Mouse (Mus musculus): ENCODE data around the gene Cubn. TPM values are rescaled to one million over a fixed set of nuclear protein-coding genes. Genes with fewer than 3 reads are reported as not detected.

Gene Cubn
- polyA plus RNA-seq, 1 experiment, result 0.06 TPM

DNA sequence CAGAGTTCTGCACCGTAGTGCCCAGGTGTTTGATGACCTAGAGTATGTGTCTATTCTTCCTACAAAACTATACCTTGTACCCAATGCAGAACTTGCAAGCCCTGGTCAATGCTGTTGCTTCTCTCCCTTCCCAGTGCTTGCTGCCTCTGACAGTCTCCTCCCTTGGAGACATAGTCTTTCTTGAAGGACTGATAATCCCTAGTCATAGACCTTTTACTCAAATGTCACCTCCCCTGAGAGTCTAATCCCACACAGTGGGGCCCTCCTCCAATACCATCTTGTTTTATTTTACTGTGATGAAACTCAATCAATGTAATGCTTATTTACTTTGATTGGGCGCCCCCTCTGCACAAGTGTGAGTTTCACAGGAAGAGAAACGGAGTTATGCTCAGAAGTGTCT, 201.5 kb downstream of the Cubn start:
- H3K27ac ChIP-seq (ENCODE audit: insufficient read depth, low read length), result no peak overlapping the region
- no peak overlapping the region for H3K4me3 ChIP-seq (ENCODE audit: extremely low read depth, insufficient read depth, insufficient read length)
- 75% methylated on average over 3 of the region's 3 CpGs for WGBS
- TF ChIP-seq POLR2A (IDR thresholded peaks at IDR 0.05; ENCODE audit: low read depth, low read length) (no peak), CTCF (IDR thresholded peaks at IDR 0.05; ENCODE audit: extremely low read depth, insufficient read depth, insufficient read length, insufficient replicate concordance) (no peak)
- no peak for DNase-seq (ENCODE audit: low read depth in 1 of 2, low spot score in 2 of 2)
- H3K27me3 ChIP-seq (ENCODE audit: control insufficient read depth, insufficient read depth, low read length), result no peaks in the 10 kb centered on the region
- H3K4me1 ChIP-seq (ENCODE audit: control insufficient read depth, insufficient read depth, insufficient read length), result no peaks in the 10 kb centered on the region
- no peaks in the 10 kb centered on the region for H3K36me3 ChIP-seq (ENCODE audit: control insufficient read depth, insufficient read depth, low read length)

DNA sequence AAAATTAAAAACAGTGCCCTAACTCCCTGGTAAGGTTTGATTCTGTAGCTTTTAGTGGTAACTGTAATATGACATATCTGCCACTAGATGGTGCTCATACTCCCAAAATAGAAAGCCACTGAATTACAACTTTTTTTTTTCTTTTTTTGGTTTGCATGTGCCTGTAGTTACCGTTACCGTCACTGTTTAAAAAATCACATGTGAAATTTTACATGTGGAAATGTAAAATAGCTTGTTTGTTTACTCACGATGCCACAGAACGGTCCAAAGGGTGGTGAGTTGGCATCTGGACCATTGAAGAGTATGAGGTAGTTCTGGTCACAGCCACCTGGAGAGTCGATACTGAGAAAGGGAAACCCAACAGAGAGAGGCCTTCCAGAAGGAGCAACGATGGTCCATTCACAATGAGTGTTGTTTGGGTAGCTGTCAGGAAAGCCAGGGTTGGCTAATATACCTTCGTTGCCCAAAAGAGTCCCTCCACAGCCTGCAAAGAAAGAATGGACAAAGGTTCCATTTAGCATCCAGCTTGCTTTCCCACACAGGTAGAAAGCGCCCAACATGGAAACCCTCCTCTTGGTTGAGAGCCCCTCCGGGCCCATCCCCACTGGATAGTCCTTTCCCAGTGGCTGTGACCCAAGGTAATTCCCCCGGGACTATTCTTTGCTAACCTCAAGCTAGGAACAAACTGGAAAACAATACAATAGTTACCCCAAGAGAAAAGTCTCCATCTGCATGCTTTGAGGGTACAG, 213.3 kb downstream of the Cubn start:
- WGBS, result 60% methylated on average over 10 of the region's 10 CpGs
- Histone ChIP-seq H3K27me3 (ENCODE audit: control insufficient read depth, insufficient read depth, low read length) (no peaks in the 10 kb centered on the region), H3K4me1 (ENCODE audit: control insufficient read depth, insufficient read depth, insufficient read length) (no peaks in the 10 kb centered on the region), H3K4me3 (ENCODE audit: extremely low read depth, insufficient read depth, insufficient read length) (no peak overlapping the region), H3K27ac (ENCODE audit: insufficient read depth, low read length) (no peak overlapping the region), H3K36me3 (ENCODE audit: control insufficient read depth, insufficient read depth, low read length) (no peaks in the 10 kb centered on the region)
- no peak for DNase-seq (ENCODE audit: low read depth in 1 of 2, low spot score in 2 of 2)
- no peak for TF ChIP-seq POLR2A (IDR thresholded peaks at IDR 0.05; ENCODE audit: low read depth, low read length)
- no peak for TF ChIP-seq CTCF (IDR thresholded peaks at IDR 0.05; ENCODE audit: extremely low read depth, insufficient read depth, insufficient read length, insufficient replicate concordance)

GRCm38 (mm10) chr2:13275874-13276273, 215.7 kb downstream of the Cubn start:
- H3K27me3 ChIP-seq (ENCODE audit: control insufficient read depth, insufficient read depth, low read length), result no peaks in the 10 kb centered on the region
- peaks cover 1% of the 10 kb centered on the region; the same call in 1 of the 2 replicates for H3K4me1 ChIP-seq (ENCODE audit: control insufficient read depth, insufficient read depth, insufficient read length)
- no peaks in the 10 kb centered on the region for H3K36me3 ChIP-seq (ENCODE audit: control insufficient read depth, insufficient read depth, low read length)
- WGBS, result 85% methylated on average over 7 of the region's 7 CpGs
- no peak for DNase-seq (ENCODE audit: low read depth in 1 of 2, low spot score in 2 of 2)
- H3K4me3 ChIP-seq (ENCODE audit: extremely low read depth, insufficient read depth, insufficient read length), result no peak overlapping the region
- TF ChIP-seq CTCF (IDR thresholded peaks at IDR 0.05; ENCODE audit: extremely low read depth, insufficient read depth, insufficient read length, insufficient replicate concordance) (no peak), POLR2A (IDR thresholded peaks at IDR 0.05; ENCODE audit: low read depth, low read length) (no peak)
- no peak overlapping the region for H3K27ac ChIP-seq (ENCODE audit: insufficient read depth, low read length)

- H3K36me3 ChIP-seq (ENCODE audit: control insufficient read depth, insufficient read depth, low read length), result no peaks in the 10 kb centered on the region
- H3K4me1 ChIP-seq (ENCODE audit: control insufficient read depth, insufficient read depth, insufficient read length), result peaks cover 5% of the 10 kb centered on the region; the same call in 1 of the 2 replicates
- H3K27me3 ChIP-seq (ENCODE audit: control insufficient read depth, insufficient read depth, low read length), result no peaks in the 10 kb centered on the region
- H3K4me3 ChIP-seq (ENCODE audit: extremely low read depth, insufficient read depth, insufficient read length), result peak within 1 kb of the TSS; percentile 76
- under 1% methylated on average over 37 of the region's 37 CpGs for WGBS
- peak; percentile 89 to 95 for DNase-seq (ENCODE audit: low read depth in 1 of 2, low spot score in 2 of 2)
- peak; percentile 8; the same call in 1 of the 2 replicates for TF ChIP-seq POLR2A (IDR thresholded peaks at IDR 0.05; ENCODE audit: low read depth, low read length)
- TF ChIP-seq CTCF (IDR thresholded peaks at IDR 0.05; ENCODE audit: extremely low read depth, insufficient read depth, insufficient read length, insufficient replicate concordance), result no peak
- H3K27ac ChIP-seq (ENCODE audit: insufficient read depth, low read length), result peak within 1 kb of the TSS; percentile 34
Observed at GRCm38 (mm10) chr2:13271165-13271957, 220.3 kb downstream of the Cubn start, which contains the start of gene Rsu1. Gene Rsu1 (minus strand): TSS chr2:13271415.

GRCm38 (mm10) chr2:13270736-13271135, 220.9 kb downstream of the Cubn start:
- Histone ChIP-seq H3K27me3 (ENCODE audit: control insufficient read depth, insufficient read depth, low read length) (no peaks in the 10 kb centered on the region), H3K4me1 (ENCODE audit: control insufficient read depth, insufficient read depth, insufficient read length) (peaks cover 5% of the 10 kb centered on the region; the same call in 1 of the 2 replicates), H3K4me3 (ENCODE audit: extremely low read depth, insufficient read depth, insufficient read length) (peak overlapping the region; percentile 66), H3K36me3 (ENCODE audit: control insufficient read depth, insufficient read depth, low read length) (no peaks in the 10 kb centered on the region), H3K27ac (ENCODE audit: insufficient read depth, low read length) (peak overlapping the region; percentile 34)
- 17% methylated on average over 8 of the region's 8 CpGs for WGBS
- TF ChIP-seq POLR2A (IDR thresholded peaks at IDR 0.05; ENCODE audit: low read depth, low read length) (no peak), CTCF (IDR thresholded peaks at IDR 0.05; ENCODE audit: extremely low read depth, insufficient read depth, insufficient read length, insufficient replicate concordance) (no peak)
- no peak for DNase-seq (ENCODE audit: low read depth in 1 of 2, low spot score in 2 of 2)

GRCm38 (mm10) chr2:13268681-13269293, 222.8 kb downstream of the Cubn start:
- Histone ChIP-seq H3K27me3 (ENCODE audit: control insufficient read depth, insufficient read depth, low read length) (no peaks in the 10 kb centered on the region), H3K27ac (ENCODE audit: insufficient read depth, low read length) (no peak overlapping the region), H3K4me3 (ENCODE audit: extremely low read depth, insufficient read depth, insufficient read length) (no peak overlapping the region), H3K36me3 (ENCODE audit: control insufficient read depth, insufficient read depth, low read length) (no peaks in the 10 kb centered on the region), H3K4me1 (ENCODE audit: control insufficient read depth, insufficient read depth, insufficient read length) (peaks cover 5% of the 10 kb centered on the region; the same call in 1 of the 2 replicates)
- 83% methylated on average over 4 of the region's 4 CpGs for WGBS
- no peak for TF ChIP-seq CTCF (IDR thresholded peaks at IDR 0.05; ENCODE audit: extremely low read depth, insufficient read depth, insufficient read length, insufficient replicate concordance)
- DNase-seq (ENCODE audit: low read depth in 1 of 2, low spot score in 2 of 2), result no peak

Measured in spleen, adult 2 months (tissue).